Mouse (Mus musculus): ENCODE results near the gene Rnf169. TPM values are rescaled to one million over a fixed set of nuclear protein-coding genes. Genes with fewer than 3 reads are reported as not detected.

The Rnf169 gene
- polyA plus RNA-seq, 1 experiment from 2014 or later = 4.4 TPM

GRCm38 (mm10) chr7:99907463-99907862 lies 72.8 kb downstream of the Rnf169 start:
- TF ChIP-seq CTCF (IDR thresholded peaks at IDR 0.05; ENCODE audit: low read depth) = no peak
- Histone ChIP-seq H3K4me3 (replicated peaks; ENCODE audit: low read depth, low read length) (no peak overlapping the region), H3K27ac (no peak overlapping the region), H3K4me1 (replicated peaks; ENCODE audit: insufficient read depth, low read length) (no peaks in the 10 kb centered on the region), H3K27me3 (ENCODE audit: insufficient read depth, low read length) (no peaks in the 10 kb centered on the region), H3K36me3 (ENCODE audit: insufficient read depth, low read length) (no peaks in the 10 kb centered on the region), H3K4me2 (ENCODE audit: low read length) (no peak overlapping the region), H3K9me3 (replicated peaks; ENCODE audit: low read length) (no peaks in the 10 kb centered on the region), H3K9ac (ENCODE audit: low read depth, low read length) (no peak overlapping the region)
- DNase-seq (ENCODE audit: low spot score) (no peak), ATAC-seq (replicated peaks; ENCODE audit: low FRiP score, low read depth) (no peak)
- 74% methylated on average over 3 of the region's 3 CpGs for WGBS

- DNase-seq (ENCODE audit: low spot score) (no peak), ATAC-seq (replicated peaks; ENCODE audit: low FRiP score, low read depth) (no peak)
- Histone ChIP-seq H3K27me3 (ENCODE audit: insufficient read depth, low read length) (no peaks in the 10 kb centered on the region), H3K4me1 (replicated peaks; ENCODE audit: insufficient read depth, low read length) (no peaks in the 10 kb centered on the region), H3K27ac (no peak overlapping the region), H3K9me3 (replicated peaks; ENCODE audit: low read length) (no peaks in the 10 kb centered on the region), H3K36me3 (ENCODE audit: insufficient read depth, low read length) (no peaks in the 10 kb centered on the region), H3K4me3 (replicated peaks; ENCODE audit: low read depth, low read length) (no peak overlapping the region), H3K9ac (ENCODE audit: low read depth, low read length) (no peak overlapping the region), H3K4me2 (ENCODE audit: low read length) (no peak overlapping the region)
- 81% methylated on average over 3 of the region's 3 CpGs for WGBS
- no peak for TF ChIP-seq CTCF (IDR thresholded peaks at IDR 0.05; ENCODE audit: low read depth)
Observed at GRCm38 (mm10) chr7:99906346-99906745, 73.9 kb downstream of the Rnf169 start.

- H3K9me3 ChIP-seq (replicated peaks; ENCODE audit: low read length) = no peaks in the 10 kb centered on the region
- 59% methylated on average over 3 of the region's 3 CpGs for WGBS
- no peak overlapping the region for H3K4me2 ChIP-seq (ENCODE audit: low read length)
- no peak for ATAC-seq (replicated peaks; ENCODE audit: low FRiP score, low read depth)
- no peak for DNase-seq (ENCODE audit: low spot score)
- H3K9ac ChIP-seq (ENCODE audit: low read depth, low read length) = no peak overlapping the region
- no peak for TF ChIP-seq CTCF (IDR thresholded peaks at IDR 0.05; ENCODE audit: low read depth)
- H3K36me3 ChIP-seq (ENCODE audit: insufficient read depth, low read length) = no peaks in the 10 kb centered on the region
- H3K27ac ChIP-seq = no peak overlapping the region
- no peaks in the 10 kb centered on the region for H3K4me1 ChIP-seq (replicated peaks; ENCODE audit: insufficient read depth, low read length)
- no peaks in the 10 kb centered on the region for H3K27me3 ChIP-seq (ENCODE audit: insufficient read depth, low read length)
- H3K4me3 ChIP-seq (replicated peaks; ENCODE audit: low read depth, low read length) = no peak overlapping the region
Observed at GRCm38 (mm10) chr7:99904421-99905005, 75.7 kb downstream of the Rnf169 start.

- Histone ChIP-seq H3K4me2 (ENCODE audit: low read length) (no peak overlapping the region), H3K27ac (no peak overlapping the region), H3K27me3 (ENCODE audit: insufficient read depth, low read length) (no peaks in the 10 kb centered on the region), H3K36me3 (ENCODE audit: insufficient read depth, low read length) (no peaks in the 10 kb centered on the region), H3K4me1 (replicated peaks; ENCODE audit: insufficient read depth, low read length) (no peaks in the 10 kb centered on the region), H3K9ac (ENCODE audit: low read depth, low read length) (no peak overlapping the region), H3K9me3 (replicated peaks; ENCODE audit: low read length) (no peaks in the 10 kb centered on the region), H3K4me3 (replicated peaks; ENCODE audit: low read depth, low read length) (no peak overlapping the region)
- TF ChIP-seq CTCF (IDR thresholded peaks at IDR 0.05; ENCODE audit: low read depth) = no peak
- no peak for ATAC-seq (replicated peaks; ENCODE audit: low FRiP score, low read depth)
- no peak for DNase-seq (ENCODE audit: low spot score)
- WGBS = 78% methylated on average over 11 of the region's 11 CpGs
Observed at GRCm38 (mm10) chr7:99902918-99903665, 77.2 kb downstream of the Rnf169 start.

- DNase-seq (ENCODE audit: low spot score) (no peak), ATAC-seq (replicated peaks; ENCODE audit: low FRiP score, low read depth) (no peak)
- no peaks in the 10 kb centered on the region for H3K9me3 ChIP-seq (replicated peaks; ENCODE audit: low read length)
- no peak for TF ChIP-seq CTCF (IDR thresholded peaks at IDR 0.05; ENCODE audit: low read depth)
- no peak overlapping the region for H3K4me2 ChIP-seq (ENCODE audit: low read length)
- H3K27ac ChIP-seq = no peak overlapping the region
- no peaks in the 10 kb centered on the region for H3K36me3 ChIP-seq (ENCODE audit: insufficient read depth, low read length)
- H3K4me1 ChIP-seq (replicated peaks; ENCODE audit: insufficient read depth, low read length) = no peaks in the 10 kb centered on the region
- WGBS = 55% methylated on average over 4 of the region's 4 CpGs
- no peaks in the 10 kb centered on the region for H3K27me3 ChIP-seq (ENCODE audit: insufficient read depth, low read length)
- H3K9ac ChIP-seq (ENCODE audit: low read depth, low read length) = no peak overlapping the region
- no peak overlapping the region for H3K4me3 ChIP-seq (replicated peaks; ENCODE audit: low read depth, low read length)
Observed at GRCm38 (mm10) chr7:99902208-99902607, 78.0 kb downstream of the Rnf169 start.

- Histone ChIP-seq H3K9ac (ENCODE audit: low read depth, low read length) (no peak overlapping the region), H3K36me3 (ENCODE audit: insufficient read depth, low read length) (no peaks in the 10 kb centered on the region), H3K4me2 (ENCODE audit: low read length) (no peak overlapping the region), H3K27ac (no peak overlapping the region), H3K27me3 (ENCODE audit: insufficient read depth, low read length) (no peaks in the 10 kb centered on the region), H3K4me3 (replicated peaks; ENCODE audit: low read depth, low read length) (no peak overlapping the region), H3K9me3 (replicated peaks; ENCODE audit: low read length) (no peaks in the 10 kb centered on the region), H3K4me1 (replicated peaks; ENCODE audit: insufficient read depth, low read length) (no peaks in the 10 kb centered on the region)
- no peak for TF ChIP-seq CTCF (IDR thresholded peaks at IDR 0.05; ENCODE audit: low read depth)
- 88% methylated on average over 4 of the region's 4 CpGs for WGBS
- ATAC-seq (replicated peaks; ENCODE audit: low FRiP score, low read depth) = no peak
- no peak for DNase-seq (ENCODE audit: low spot score)
Observed at GRCm38 (mm10) chr7:99896905-99897304, 83.3 kb downstream of the Rnf169 start.

Measured in kidney, postnatal 0 days (tissue).